Mouse (Mus musculus) urinary bladder, adult 2 months (tissue): Measurements from ENCODE around the gene 1810049J17Rik. TPM values are rescaled to one million over a fixed set of nuclear protein-coding genes. Genes with fewer than 3 reads are reported as not detected.
A peak's percentile ranks its signal among the peaks of the same experiment; 100 is the strongest.
"Not testable (repeated sequence)": the region's sequence is repeated elsewhere in the genome, so short reads cannot be mapped to it uniquely, and the experiment has no call there.

Experiments used
- DNase-seq: peaks from one replicate; pipeline ENCODE4 v3.0.0; 2022; ENCODE audit warnings: low spot score
- polyA plus RNA-seq: library from polyadenylated mRNA; depleted of rRNA; stranded (reverse); fragments of >200 nt; gene quantifications from 2 replicates; pipeline ENCODE4 v1.2.3, GENCODE M21; 2012; rRNA removed

1810049J17Rik gene
- polyA plus RNA-seq, result 0.19 TPM in 1 of 2 replicates, not detected in the other

GRCm38 (mm10) chr15:12321788-12322621 lies at the start of gene 1810049J17Rik:
Gene 1810049J17Rik, minus strand, starts transcription at chr15:12321899.
- DNase-seq, result peak; percentile 50

- peak; percentile 40 for DNase-seq
Measured at GRCm38 (mm10) chr15:12371183-12371582, 49.5 kb upstream of the 1810049J17Rik start.

- no peak for DNase-seq
Measured at GRCm38 (mm10) chr15:12370096-12370495, 48.4 kb upstream of the 1810049J17Rik start.

- DNase-seq, result no peak
Measured at GRCm38 (mm10) chr15:12368850-12369249, 47.2 kb upstream of the 1810049J17Rik start.

- no peak for DNase-seq
Measured at GRCm38 (mm10) chr15:12368357-12368756, 46.7 kb upstream of the 1810049J17Rik start.

- no peak for DNase-seq
Measured at GRCm38 (mm10) chr15:12367306-12368080, 45.8 kb upstream of the 1810049J17Rik start.

GRCm38 (mm10) chr15:12366580-12367305 lies 45.0 kb upstream of the 1810049J17Rik start:
- DNase-seq, result not testable (repeated sequence)

- DNase-seq, result no peak
Measured at GRCm38 (mm10) chr15:12366072-12366469, 44.4 kb upstream of the 1810049J17Rik start.

GRCm38 (mm10) chr15:12365416-12366071 lies 43.8 kb upstream of the 1810049J17Rik start:
- no peak for DNase-seq

- no peak for DNase-seq
Measured at GRCm38 (mm10) chr15:12364096-12364495, 42.4 kb upstream of the 1810049J17Rik start.

- DNase-seq, result no peak
Measured at GRCm38 (mm10) chr15:12362701-12363040, 41.0 kb upstream of the 1810049J17Rik start.

- DNase-seq, result no peak
Measured at GRCm38 (mm10) chr15:12362001-12362700, 40.5 kb upstream of the 1810049J17Rik start.

GRCm38 (mm10) chr15:12360519-12361212 lies 39.0 kb upstream of the 1810049J17Rik start:
- DNase-seq, result no peak

GRCm38 (mm10) chr15:12358384-12358783 lies 36.7 kb upstream of the 1810049J17Rik start:
- DNase-seq, result no peak

GRCm38 (mm10) chr15:12357459-12357858 lies 35.8 kb upstream of the 1810049J17Rik start:
- DNase-seq, result no peak

GRCm38 (mm10) chr15:12355907-12356306 lies 34.2 kb upstream of the 1810049J17Rik start:
- DNase-seq, result no peak

GRCm38 (mm10) chr15:12355261-12355660 lies 33.6 kb upstream of the 1810049J17Rik start:
- DNase-seq, result no peak

- DNase-seq, result no peak
Measured at GRCm38 (mm10) chr15:12354281-12354810, 32.6 kb upstream of the 1810049J17Rik start.

- DNase-seq, result no peak
Measured at GRCm38 (mm10) chr15:12351470-12351869, 29.8 kb upstream of the 1810049J17Rik start.

- no peak for DNase-seq
Measured at GRCm38 (mm10) chr15:12349840-12350239, 28.1 kb upstream of the 1810049J17Rik start.
